Mouse (Mus musculus) central nervous system, embryonic 14 days (tissue): ENCODE measurements around the gene Wdr76. TPM values are rescaled to one million over a fixed set of nuclear protein-coding genes. Genes with fewer than 3 reads are reported as not detected.

Source experiments
- polyA plus RNA-seq: library from polyadenylated mRNA; depleted of rRNA; stranded (reverse); fragments of >200 nt; gene quantifications from 2 replicates; pipeline ENCODE4 v1.2.3, GENCODE M21; 2012; rRNA removed

Wdr76 gene
- polyA plus RNA-seq: 8.6 and 11.5 TPM in 2 replicates

DNA sequence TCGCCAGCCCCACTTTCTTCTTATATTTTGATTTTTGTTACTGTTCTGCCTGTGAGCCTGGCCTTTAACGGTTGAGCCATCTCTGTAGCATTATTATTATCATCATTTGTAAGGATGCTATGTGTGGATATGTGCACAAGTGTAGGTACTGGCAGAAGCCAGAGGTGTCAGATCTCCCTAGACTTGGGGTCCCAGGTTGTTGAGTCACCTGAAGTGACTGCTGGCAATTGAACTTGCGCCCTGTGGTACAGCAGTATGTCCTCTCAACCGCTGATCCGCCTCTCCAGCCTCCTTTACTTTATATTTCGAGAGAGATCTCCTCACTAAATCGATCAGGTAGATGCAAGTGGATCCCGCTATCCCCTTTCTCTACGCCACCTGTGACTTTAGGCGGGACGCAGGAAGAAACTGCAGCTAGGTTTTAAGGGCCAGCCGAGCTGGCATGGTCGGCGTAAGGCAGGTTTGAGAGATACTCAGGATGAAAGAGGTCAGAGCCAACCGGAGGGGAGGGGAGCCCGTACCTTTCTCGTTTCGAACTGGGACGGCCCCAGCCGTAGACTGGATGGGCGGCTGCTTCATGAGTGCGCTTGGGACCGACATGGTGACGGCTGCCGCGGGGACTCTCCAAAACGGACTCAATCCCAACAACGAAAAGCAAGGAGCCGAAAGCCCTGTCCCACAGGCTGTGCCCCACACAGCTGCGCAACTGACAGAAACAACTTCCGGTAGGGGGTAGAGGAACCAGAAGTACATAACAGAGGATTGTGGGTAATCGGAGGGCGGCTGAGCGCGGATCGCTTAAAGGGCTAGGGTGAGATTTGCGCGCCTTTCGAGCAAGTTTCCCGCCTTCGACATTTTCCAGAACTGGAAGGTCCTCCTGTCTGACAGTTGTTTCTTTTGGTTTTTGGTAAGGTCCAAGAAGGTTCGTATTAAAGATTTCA lies at the start of gene Wdr76, which contains the start of gene Mfap1a:
Gene Wdr76 (plus strand): TSS at position 782 of the 941 bp plus-strand sequence.
Gene Mfap1a (minus strand): TSS at position 724 of the 941 bp plus-strand sequence.

DNA sequence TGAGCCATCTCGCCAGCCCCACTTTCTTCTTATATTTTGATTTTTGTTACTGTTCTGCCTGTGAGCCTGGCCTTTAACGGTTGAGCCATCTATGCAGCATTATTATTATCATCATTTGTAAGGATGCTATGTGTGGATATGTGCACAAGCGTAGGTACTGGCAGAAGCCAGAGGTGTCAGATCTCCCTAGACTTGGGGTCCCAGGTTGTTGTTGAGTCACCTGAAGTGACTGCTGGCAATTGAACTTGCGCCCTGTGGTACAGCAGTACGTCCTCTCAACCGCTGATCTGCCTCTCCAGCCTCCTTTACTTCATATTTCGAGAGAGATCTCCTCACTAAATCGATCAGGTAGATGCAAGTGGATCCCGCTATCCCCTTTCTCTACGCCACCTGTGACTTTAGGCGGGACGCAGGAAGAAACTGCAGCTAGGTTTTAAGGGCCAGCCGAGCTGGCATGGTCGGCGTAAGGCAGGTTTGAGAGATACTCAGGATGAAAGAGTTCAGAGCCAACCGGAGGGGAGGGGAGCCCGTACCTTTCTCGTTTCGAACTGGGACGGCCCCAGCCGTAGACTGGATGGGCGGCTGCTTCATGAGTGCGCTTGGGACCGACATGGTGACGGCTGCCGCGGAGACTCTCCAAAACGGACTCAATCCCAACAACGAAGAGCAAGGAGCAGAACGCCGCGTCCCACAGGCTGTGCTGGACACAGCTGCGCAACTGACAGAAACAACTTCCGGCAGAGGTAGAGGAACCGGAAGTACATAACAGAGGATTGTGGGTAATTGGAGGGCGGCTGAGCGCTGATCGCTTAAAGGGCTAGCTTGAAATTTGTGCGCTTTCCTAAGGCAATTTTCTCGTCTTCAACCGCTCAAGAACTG lies 33.0 kb upstream of the Wdr76 start, which contains the start of gene Mfap1b:
Gene Mfap1b (minus strand): TSS at position 767 of the 879 bp plus-strand sequence.

Other genes starting within 250 kb of the Wdr76 start
- 149 and 152 TPM in 2 replicates for gene Trp53bp1, start 235.3 kb upstream of the Wdr76 start, polyA plus RNA-seq
- 13.2 and 15.6 TPM in 2 replicates for gene Map1a, start 217.1 kb upstream of the Wdr76 start, polyA plus RNA-seq
- 25.1 and 25.2 TPM in 2 replicates for gene Ppip5k1, start 151.3 kb upstream of the Wdr76 start, polyA plus RNA-seq
- 37.0 and 45.0 TPM in 2 replicates for gene Ckmt1, start 149.0 kb upstream of the Wdr76 start, polyA plus RNA-seq
- 0.01 and 0.06 TPM in 2 replicates for gene Strc, start 119.6 kb upstream of the Wdr76 start, polyA plus RNA-seq
- 130 and 184 TPM in 2 replicates for gene Pdia3, start 92.9 kb upstream of the Wdr76 start, polyA plus RNA-seq
- gene Catsper2, start 92.9 kb upstream of the Wdr76 start, polyA plus RNA-seq: 6.5 and 6.7 TPM in 2 replicates
- 0.29 and 1.2 TPM in 2 replicates for gene Ell3, start 62.4 kb upstream of the Wdr76 start, polyA plus RNA-seq
- gene Serf2, start 57.5 kb upstream of the Wdr76 start, polyA plus RNA-seq: 361 and 381 TPM in 2 replicates
- gene Hypk, start 53.4 kb upstream of the Wdr76 start, polyA plus RNA-seq: 35.6 and 40.9 TPM in 2 replicates
- 6.0 and 7.0 TPM in 2 replicates for gene Serinc4, start 49.9 kb upstream of the Wdr76 start, polyA plus RNA-seq
- 22.8 and 23.3 TPM in 2 replicates for gene Mfap1b, start 32.7 kb upstream of the Wdr76 start, polyA plus RNA-seq
- gene Mfap1a, start 58 bp upstream of the Wdr76 start, polyA plus RNA-seq: 16.0 and 16.4 TPM in 2 replicates